Mouse (Mus musculus) liver, embryonic 18 days (tissue): ENCODE measurements around the gene Btla. TPM values are rescaled to one million over a fixed set of nuclear protein-coding genes. Genes with fewer than 3 reads are reported as not detected.

Experiments used
- polyA plus RNA-seq: library from polyadenylated mRNA; depleted of rRNA; stranded (reverse); fragments of >200 nt; gene quantifications from 2 replicates; pipeline ENCODE4 v1.2.3, GENCODE M21; 2012; rRNA removed

Btla gene
- polyA plus RNA-seq, result 0.64 and 0.65 TPM in 2 replicates

DNA sequence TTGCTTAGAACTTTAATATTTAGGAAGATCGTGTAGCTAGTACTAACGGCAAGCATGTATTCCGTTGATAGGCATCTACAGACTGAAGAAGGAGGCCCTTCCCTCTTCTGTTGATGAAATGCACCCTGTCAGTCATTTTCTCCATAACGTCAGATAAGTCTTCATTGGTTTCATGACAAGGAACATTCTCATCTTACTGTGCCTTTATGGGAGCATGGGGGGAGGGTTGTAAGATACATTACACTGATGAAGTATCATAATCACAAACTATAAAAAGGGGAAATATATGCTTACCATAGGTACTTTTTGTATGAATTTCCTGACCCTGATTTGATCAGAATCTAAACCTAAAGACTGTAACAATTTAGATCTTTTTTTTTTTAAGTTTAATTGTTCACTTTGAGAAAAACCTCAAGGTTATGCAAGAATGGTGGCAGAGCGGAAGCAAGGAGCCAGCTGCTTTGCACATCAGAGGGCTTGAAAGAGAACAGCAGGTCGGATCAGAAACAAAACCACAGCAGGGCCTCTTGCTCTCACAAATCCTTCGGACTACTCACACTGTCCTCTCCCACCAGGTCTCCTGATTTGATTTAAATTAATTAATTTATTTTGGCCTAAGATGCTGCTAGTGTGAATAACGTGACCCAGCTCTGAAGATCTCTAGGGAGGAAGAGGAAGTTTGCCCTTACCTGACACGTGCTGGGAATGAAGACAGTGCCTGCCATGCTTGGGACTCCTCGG is at the start of gene Btla:
TSS of gene Btla (plus strand) at position 668 of the 741 bp plus-strand sequence.

Other genes starting within 250 kb of the Btla start
- 12.3 and 12.5 TPM in 2 replicates for gene Ccdc80, start 130.9 kb upstream of the Btla start, polyA plus RNA-seq
- gene Slc35a5, start 65.6 kb upstream of the Btla start, polyA plus RNA-seq, result 4.2 and 4.3 TPM in 2 replicates
- gene Atg3, start 65.5 kb upstream of the Btla start, polyA plus RNA-seq, result 15.4 and 17.4 TPM in 2 replicates
- gene Cd200, start 184.7 kb downstream of the Btla start, polyA plus RNA-seq, result 1.1 and 1.2 TPM in 2 replicates